Mouse (Mus musculus): ENCODE results near the gene Tab3. TPM values are rescaled to one million over a fixed set of nuclear protein-coding genes. Genes with fewer than 3 reads are reported as not detected.

The Tab3 gene
- 5.6 and 5.9 TPM in 2 replicates for polyA plus RNA-seq (2016; fragmentation: Nextera tagmentation; extraction: Ambion mirVana)

DNA sequence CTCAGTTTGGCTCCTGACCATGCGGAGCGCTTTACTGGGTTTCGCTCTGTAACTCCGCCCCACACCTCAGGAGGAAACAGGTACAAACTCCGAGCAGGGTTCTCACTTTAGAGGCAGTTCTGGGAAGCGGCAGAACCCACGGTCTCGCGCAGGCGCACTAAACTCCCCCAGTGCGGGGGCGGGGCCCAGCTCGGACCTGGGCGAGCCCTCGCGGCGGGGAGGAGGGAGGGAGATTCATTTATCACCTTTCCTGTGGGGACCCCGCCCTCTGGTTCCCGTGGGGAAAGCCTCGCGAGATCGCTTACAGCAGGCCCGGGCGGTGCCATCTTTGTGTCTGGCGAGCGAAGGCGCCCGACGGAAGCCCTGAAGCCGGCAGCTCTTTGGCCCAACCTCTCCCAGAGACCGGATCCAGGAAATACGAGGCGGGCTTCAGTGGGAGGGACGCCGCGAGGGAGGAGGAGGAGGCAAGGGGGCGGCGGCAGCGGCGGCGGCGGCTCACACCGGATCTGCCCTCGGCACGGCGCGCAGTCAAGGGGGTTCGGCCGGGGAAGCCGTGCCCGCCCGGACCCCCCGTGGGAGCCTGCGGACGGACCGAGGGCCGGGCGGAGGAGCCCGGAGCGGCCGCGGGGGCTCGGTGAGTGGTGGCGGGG lies at the start of gene Tab3:
Tab3 (plus strand) TSS at position 491 of the 650 bp plus-strand sequence.
- peak within 1 kb of the TSS; percentile 91 for H3K27ac ChIP-seq
- 30% methylated on average over 63 of the region's 64 CpGs for WGBS
- peaks cover 7% of the 10 kb centered on the region; the same call in 1 of the 2 replicates for H3K27me3 ChIP-seq (ENCODE audit: insufficient read depth, poor library complexity, severe bottlenecking)
- peak; percentile 97 for DNase-seq (ENCODE audit: low spot score)
- no peaks in the 10 kb centered on the region for H3K9me3 ChIP-seq
- H3K4me3 ChIP-seq: peak within 1 kb of the TSS; percentile 74
- 0 out of 2 replicates have a peak, but pooled peaks cover 3% of the 10 kb centered on the region for H3K4me1 ChIP-seq
- no peaks in the 10 kb centered on the region for H3K36me3 ChIP-seq

DNA sequence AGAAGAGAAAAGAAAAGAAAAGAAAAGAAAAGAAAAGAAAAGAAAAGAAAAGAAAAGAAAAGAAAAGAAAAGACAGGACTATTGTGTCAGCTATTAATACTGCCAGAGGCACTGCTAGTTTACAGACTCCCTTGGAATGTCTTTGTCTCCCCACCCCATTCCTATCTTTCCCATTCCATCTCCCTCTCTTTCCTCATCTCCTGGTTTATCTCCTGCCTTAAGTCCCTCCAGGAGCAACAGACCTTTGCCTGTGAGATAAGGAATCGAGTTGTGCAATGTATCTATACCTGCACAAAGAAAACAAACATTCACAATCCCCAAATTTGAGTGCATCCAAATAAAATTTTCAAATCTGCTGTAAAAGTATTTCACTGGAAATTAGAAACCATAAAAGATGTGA lies 48.3 kb upstream of the Tab3 start:
- no peak for DNase-seq (ENCODE audit: low spot score)
- Histone ChIP-seq H3K27ac (no peak overlapping the region), H3K36me3 (no peaks in the 10 kb centered on the region), H3K4me3 (no peak overlapping the region), H3K4me1 (no peaks in the 10 kb centered on the region), H3K27me3 (ENCODE audit: insufficient read depth, poor library complexity, severe bottlenecking) (no peaks in the 10 kb centered on the region), H3K9me3 (no peaks in the 10 kb centered on the region)
- 29% methylated on average over 1 of the region's 1 CpGs for WGBS

DNA sequence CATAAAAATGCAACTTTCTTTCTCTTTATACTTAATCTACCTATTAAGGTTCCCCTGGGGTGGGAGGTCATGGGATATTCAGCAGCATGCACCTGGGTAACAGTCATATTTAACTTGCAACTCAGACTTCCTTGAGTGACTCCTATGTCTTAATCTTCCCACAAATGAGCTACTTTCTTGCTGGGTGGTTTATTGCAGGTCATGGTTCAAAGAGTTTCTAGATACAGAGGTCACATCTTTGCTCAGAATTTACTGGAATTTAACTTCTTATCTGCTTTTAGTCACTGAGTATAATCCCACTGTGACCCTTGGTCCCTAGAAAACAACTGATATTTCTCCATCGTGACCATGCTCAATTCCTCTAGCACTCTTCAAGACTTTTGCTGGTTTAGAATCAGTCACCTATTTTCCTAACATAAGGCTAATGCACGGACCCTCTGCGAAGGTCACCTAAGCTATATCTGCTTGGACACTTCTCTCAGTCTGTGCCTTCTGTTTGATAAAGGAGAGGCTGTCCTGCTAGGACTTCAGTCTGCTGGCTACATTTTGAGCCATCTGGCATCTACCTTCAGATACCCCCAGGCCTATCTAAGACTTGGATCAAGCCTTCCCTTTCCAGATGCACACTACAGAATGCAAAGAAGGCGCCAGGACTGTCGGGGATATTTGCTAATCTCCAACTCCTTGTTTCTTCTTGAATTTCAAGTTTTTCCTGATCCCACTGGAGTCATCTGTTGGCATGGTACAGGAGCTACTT lies 47.4 kb upstream of the Tab3 start:
- H3K27ac ChIP-seq: no peak overlapping the region
- H3K4me1 ChIP-seq: no peaks in the 10 kb centered on the region
- H3K9me3 ChIP-seq: no peaks in the 10 kb centered on the region
- H3K36me3 ChIP-seq: no peaks in the 10 kb centered on the region
- no peak overlapping the region for H3K4me3 ChIP-seq
- 54% methylated on average over 5 of the region's 5 CpGs for WGBS
- H3K27me3 ChIP-seq (ENCODE audit: insufficient read depth, poor library complexity, severe bottlenecking): no peaks in the 10 kb centered on the region
- no peak for DNase-seq (ENCODE audit: low spot score)

DNA sequence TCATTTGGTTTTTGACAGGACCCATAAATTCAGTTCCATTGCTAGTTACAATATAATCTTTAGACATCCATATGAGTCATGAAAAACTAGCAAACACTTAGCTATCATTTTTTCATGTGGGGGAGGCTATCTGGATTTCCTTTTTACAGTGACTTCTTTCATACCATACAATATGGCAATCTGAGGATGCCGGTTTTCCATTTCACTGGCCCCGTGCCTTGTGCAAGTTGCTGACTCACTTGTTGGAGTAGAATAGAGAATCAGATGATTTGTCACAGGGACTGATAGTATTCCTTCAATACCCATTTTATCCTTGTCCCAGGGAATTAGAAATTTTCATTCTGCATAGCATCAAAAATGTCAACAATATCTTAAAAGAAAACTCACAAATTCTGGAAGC lies 14.9 kb upstream of the Tab3 start:
- Histone ChIP-seq H3K27ac (no peak overlapping the region), H3K4me1 (no peaks in the 10 kb centered on the region), H3K4me3 (no peak overlapping the region), H3K36me3 (no peaks in the 10 kb centered on the region), H3K27me3 (ENCODE audit: insufficient read depth, poor library complexity, severe bottlenecking) (no peaks in the 10 kb centered on the region), H3K9me3 (no peaks in the 10 kb centered on the region)
- WGBS: 71% methylated on average over 2 of the region's 2 CpGs
- DNase-seq (ENCODE audit: low spot score): no peak

DNA sequence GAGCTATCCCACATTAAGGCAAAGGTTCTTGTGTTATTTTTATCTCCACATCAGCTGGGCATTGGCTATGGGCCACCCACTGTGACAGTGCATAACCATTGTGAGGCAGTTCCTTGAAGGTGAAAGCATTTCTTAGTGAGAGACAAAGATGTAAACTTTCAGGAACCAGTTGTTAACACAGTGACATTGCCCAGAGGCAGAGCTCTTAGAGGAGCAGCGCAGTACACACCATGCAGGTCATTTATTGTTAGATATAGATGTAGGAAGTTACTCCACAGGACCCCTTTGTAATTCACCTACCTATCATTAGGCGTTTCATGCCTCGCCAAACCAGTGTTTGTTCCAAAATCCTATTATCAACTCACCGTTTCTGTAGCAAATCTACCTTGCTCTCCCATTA lies 7.6 kb upstream of the Tab3 start:
- Histone ChIP-seq H3K4me1 (no peaks in the 10 kb centered on the region), H3K4me3 (no peak overlapping the region), H3K36me3 (no peaks in the 10 kb centered on the region), H3K27ac (no peak overlapping the region), H3K27me3 (ENCODE audit: insufficient read depth, poor library complexity, severe bottlenecking) (no peaks in the 10 kb centered on the region), H3K9me3 (no peaks in the 10 kb centered on the region)
- no peak for DNase-seq (ENCODE audit: low spot score)
- WGBS: 75% methylated on average over 4 of the region's 4 CpGs

DNA sequence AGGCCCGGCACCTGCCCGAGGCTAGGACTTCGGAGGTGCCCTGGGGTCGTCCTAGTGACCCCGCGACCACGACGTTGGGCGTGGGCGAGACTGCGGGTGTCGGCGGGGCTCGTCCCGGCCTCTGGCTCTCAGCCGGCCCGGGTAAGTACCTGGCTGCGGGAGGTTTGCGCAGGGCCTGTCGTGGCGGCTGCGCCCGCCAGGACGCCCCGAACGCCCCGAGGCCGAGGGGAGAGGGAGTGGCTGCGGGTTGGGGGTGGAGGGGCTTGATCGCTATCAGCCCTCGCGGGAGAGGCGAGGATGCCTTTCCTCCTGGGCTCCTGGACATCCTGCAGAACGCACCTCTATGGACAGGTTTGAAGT lies 340 bp downstream of the Tab3 start:
- Histone ChIP-seq H3K27ac (peak overlapping the region; percentile 91), H3K27me3 (ENCODE audit: insufficient read depth, poor library complexity, severe bottlenecking) (peaks cover 7% of the 10 kb centered on the region; the same call in 1 of the 2 replicates), H3K9me3 (no peaks in the 10 kb centered on the region), H3K4me1 (0 out of 2 replicates have a peak, but pooled peaks cover 3% of the 10 kb centered on the region), H3K36me3 (no peaks in the 10 kb centered on the region), H3K4me3 (peak overlapping the region; percentile 74)
- DNase-seq (ENCODE audit: low spot score): peak; percentile 75
- WGBS: 16% methylated on average over 30 of the region's 34 CpGs

DNA sequence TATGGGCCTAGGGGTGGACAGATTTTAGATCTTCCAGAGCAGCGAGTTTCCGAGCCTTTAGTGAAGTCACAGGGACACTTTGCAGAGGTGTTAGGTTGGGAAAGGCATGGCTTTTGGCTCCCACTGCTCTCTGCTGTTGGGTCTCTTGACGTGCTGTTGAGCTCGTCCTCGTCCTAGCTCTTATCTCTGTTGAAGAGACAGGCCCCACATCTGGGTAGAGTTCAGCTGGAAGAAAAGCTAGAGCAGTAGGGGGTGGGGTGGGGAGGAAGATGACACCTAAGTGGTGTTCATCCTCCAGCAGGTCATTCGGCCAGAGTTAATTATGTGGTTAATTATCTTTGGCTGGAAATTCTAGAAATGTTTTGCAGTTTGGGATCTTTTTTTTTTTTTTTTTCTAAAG lies 2.5 kb downstream of the Tab3 start:
- DNase-seq (ENCODE audit: low spot score): peak; percentile 75
- H3K27me3 ChIP-seq (ENCODE audit: insufficient read depth, poor library complexity, severe bottlenecking): peaks cover 7% of the 10 kb centered on the region; the same call in 1 of the 2 replicates
- H3K9me3 ChIP-seq: no peaks in the 10 kb centered on the region
- WGBS: 21% methylated on average over 6 of the region's 6 CpGs
- no peaks in the 10 kb centered on the region for H3K36me3 ChIP-seq
- H3K4me3 ChIP-seq: 0 out of 2 replicates have a peak overlapping the region, but pooled peaks have one; percentile 15
- H3K4me1 ChIP-seq: 0 out of 2 replicates have a peak, but pooled peaks cover 3% of the 10 kb centered on the region
- H3K27ac ChIP-seq: no peak overlapping the region

DNA sequence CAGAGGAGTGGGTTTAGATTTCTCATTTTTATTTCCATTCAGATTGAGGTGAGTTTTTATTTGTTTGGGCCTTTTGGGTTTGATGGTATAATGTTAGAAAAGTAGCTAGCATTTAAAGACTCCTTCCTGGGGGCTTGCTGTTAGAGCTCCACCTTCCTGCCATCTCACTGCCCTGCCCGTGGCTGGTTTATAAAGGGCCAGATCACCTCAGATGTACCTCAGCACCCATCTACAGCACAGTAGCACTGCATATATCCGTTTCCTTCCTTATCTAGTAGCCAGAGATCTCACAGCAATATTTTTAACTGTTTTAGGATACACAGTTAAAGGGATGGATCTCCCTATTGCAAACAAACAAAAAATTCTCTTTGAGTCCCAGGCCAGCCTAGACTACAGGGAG lies 6.9 kb downstream of the Tab3 start:
- no peak overlapping the region for H3K27ac ChIP-seq
- WGBS: 61% methylated on average over 2 of the region's 2 CpGs
- 0 out of 2 replicates have a peak, but pooled peaks cover 3% of the 10 kb centered on the region for H3K4me1 ChIP-seq
- no peaks in the 10 kb centered on the region for H3K36me3 ChIP-seq
- DNase-seq (ENCODE audit: low spot score): no peak
- H3K27me3 ChIP-seq (ENCODE audit: insufficient read depth, poor library complexity, severe bottlenecking): no peaks in the 10 kb centered on the region
- no peak overlapping the region for H3K4me3 ChIP-seq
- H3K9me3 ChIP-seq: no peaks in the 10 kb centered on the region

DNA sequence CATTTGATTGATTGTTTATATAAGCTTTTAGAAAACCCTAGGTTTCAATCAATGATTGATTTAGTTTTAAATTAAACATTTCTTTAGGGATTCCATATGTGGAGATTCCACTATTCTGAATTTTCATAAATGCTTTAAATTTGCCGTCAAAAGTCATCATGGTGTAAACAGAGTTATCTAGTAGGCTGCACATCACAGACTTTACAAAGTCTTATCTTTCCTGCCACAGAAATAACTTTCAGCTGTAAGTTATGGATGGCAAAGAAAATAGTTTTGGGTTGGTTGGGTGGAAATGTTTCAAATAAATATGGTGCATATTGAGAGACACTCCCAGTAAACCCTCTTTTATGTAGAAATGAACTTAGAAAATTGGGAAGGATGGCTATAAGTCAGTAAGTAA lies 8.7 kb downstream of the Tab3 start:
- no peak overlapping the region for H3K4me3 ChIP-seq
- 65% methylated on average over 1 of the region's 1 CpGs for WGBS
- H3K27me3 ChIP-seq (ENCODE audit: insufficient read depth, poor library complexity, severe bottlenecking): no peaks in the 10 kb centered on the region

DNA sequence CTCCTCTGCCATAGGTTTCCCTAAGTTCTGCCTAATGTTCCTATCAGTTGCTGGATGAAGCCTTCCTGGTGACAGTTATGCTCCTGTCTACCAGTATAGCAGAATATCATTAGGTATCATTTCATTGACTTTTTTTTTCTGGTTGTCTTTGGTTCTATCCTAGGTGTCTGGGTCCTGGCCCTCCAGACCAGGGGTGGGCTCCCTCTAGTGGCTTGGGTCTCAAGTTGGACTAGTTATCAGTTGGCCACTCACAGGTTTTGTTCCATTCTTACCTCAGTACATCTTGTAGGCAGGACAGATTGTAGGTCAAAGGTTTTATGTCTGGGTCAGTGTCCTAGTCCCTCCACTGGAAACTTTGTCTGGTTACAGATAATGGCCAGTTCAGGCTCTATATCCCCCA lies 11.8 kb downstream of the Tab3 start:
- H3K27ac ChIP-seq: no peak overlapping the region
- DNase-seq (ENCODE audit: low spot score): no peak
- no peaks in the 10 kb centered on the region for H3K27me3 ChIP-seq (ENCODE audit: insufficient read depth, poor library complexity, severe bottlenecking)

More for the DNA sequence above, 8.7 kb downstream of the Tab3 start:
- Histone ChIP-seq H3K9me3 (no peaks in the 10 kb centered on the region), H3K4me1 (no peaks in the 10 kb centered on the region), H3K36me3 (no peaks in the 10 kb centered on the region), H3K27ac (no peak overlapping the region)
- no peak for DNase-seq (ENCODE audit: low spot score)

DNA sequence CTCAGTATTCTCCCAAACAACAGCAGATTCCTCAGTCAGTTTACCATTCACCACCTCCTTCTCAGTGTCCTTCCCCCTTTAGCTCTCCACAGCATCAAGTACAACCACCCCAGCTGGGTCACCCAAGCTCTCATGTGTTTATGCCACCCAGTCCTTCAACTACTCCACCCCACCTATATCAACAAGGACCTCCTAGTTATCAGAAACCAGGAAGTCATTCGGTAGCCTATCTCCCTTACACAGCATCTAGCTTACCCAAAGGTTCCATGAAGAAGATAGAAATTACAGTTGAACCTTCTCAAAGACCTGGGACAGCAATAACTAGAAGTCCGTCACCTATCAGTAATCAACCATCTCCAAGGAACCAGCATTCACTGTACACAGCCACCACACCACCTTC lies 40.9 kb downstream of the Tab3 start:
- Histone ChIP-seq H3K4me1 (no peaks in the 10 kb centered on the region), H3K36me3 (peaks cover 10% of the 10 kb centered on the region; the same call in 1 of the 2 replicates), H3K27ac (no peak overlapping the region), H3K27me3 (ENCODE audit: insufficient read depth, poor library complexity, severe bottlenecking) (no peaks in the 10 kb centered on the region), H3K4me3 (no peak overlapping the region), H3K9me3 (no peaks in the 10 kb centered on the region)
- 79% methylated on average over 2 of the region's 2 CpGs for WGBS
- DNase-seq (ENCODE audit: low spot score): no peak

More for the DNA sequence above, 11.8 kb downstream of the Tab3 start:
- Histone ChIP-seq H3K4me3 (no peak overlapping the region), H3K4me1 (no peaks in the 10 kb centered on the region), H3K36me3 (no peaks in the 10 kb centered on the region), H3K9me3 (no peaks in the 10 kb centered on the region)

DNA sequence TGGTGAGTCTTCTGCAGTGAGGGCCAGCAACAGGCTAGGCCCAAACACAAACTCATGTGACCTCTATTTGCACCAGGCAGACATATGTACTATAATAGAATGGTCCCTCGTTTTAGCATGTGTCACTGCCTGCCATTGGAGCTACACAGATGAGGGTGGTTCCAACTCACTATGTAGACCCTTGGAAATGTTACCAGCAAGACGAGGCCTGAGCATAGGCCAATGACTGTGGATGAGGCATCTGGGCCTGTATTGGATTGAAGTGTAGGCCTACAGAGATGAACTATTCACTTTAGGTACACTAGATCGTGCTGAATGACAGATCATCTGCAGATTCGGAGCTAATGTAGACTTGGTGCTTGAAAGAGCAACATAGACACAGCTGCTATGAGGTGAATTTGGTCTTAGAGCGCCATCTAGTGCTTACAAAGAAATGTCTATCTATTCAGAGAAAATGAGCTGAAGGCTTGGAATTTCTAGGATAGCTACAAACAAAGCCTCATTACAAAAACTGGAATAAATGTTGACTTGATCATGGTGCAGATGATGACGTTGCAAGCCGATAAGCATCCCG lies 72.5 kb downstream of the Tab3 start:
- no peaks in the 10 kb centered on the region for H3K36me3 ChIP-seq
- H3K4me1 ChIP-seq: no peaks in the 10 kb centered on the region
- WGBS: 37% methylated on average over 8 of the region's 8 CpGs
- no peaks in the 10 kb centered on the region for H3K27me3 ChIP-seq (ENCODE audit: insufficient read depth, poor library complexity, severe bottlenecking)
- DNase-seq (ENCODE audit: low spot score): no peak
- no peaks in the 10 kb centered on the region for H3K9me3 ChIP-seq
- H3K27ac ChIP-seq: no peak overlapping the region
- H3K4me3 ChIP-seq: no peak overlapping the region

DNA sequence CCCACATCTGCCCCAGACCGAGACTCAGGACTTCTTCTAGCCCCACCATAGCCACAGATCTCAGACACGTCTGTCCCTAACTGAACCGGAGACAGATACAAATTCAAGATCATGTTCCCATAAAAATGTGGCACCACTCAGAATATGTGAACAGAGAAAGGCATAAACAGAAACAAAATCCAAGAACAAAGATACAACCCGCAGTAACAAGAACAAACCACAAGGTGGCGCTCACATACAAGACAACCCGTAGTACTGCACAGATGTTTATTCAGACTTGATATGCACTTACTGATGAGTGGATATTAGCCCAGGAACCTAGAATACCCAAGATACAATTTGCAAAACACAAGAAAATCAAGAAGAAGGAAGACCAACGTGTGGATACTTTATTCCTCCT lies 103.0 kb downstream of the Tab3 start:
- DNase-seq (ENCODE audit: low spot score): no peak
- Histone ChIP-seq H3K4me1 (no peaks in the 10 kb centered on the region), H3K4me3 (no peak overlapping the region)

More for the DNA sequence above, 103.0 kb downstream of the Tab3 start:
- H3K27me3 ChIP-seq (ENCODE audit: insufficient read depth, poor library complexity, severe bottlenecking): no peaks in the 10 kb centered on the region
- no peaks in the 10 kb centered on the region for H3K9me3 ChIP-seq
- H3K27ac ChIP-seq: no peak overlapping the region
- no peaks in the 10 kb centered on the region for H3K36me3 ChIP-seq
- 14% methylated on average over 7 of the region's 7 CpGs for WGBS
